Mouse (Mus musculus) adipose tissue, adult 10 weeks (tissue): ENCODE results near the gene Noto. TPM values are rescaled to one million over a fixed set of nuclear protein-coding genes. Genes with fewer than 3 reads are reported as not detected.

Source experiments
- polyA plus RNA-seq: library from polyadenylated mRNA; stranded (reverse); fragments of 350-450 nt; fragmentation: Illumina TruSeq; extraction: RNeasy Lipid Tissue Mini Kit (QIAGEN cat#74804); gene quantifications from one replicate; pipeline ENCODE4 v1.2.3, GENCODE M21; 2014; ENCODE audit warnings: low read depth, low replicate concordance

The Noto gene
- polyA plus RNA-seq = not detected

GRCm38 (mm10) chr6:85423836-85424379 lies at the start of gene Noto:
TSS of gene Noto (plus strand) at chr6:85423886.

GRCm38 (mm10) chr6:85373951-85374733 lies 49.5 kb upstream of the Noto start, which contains the start of gene Rab11fip5:
TSS of gene Rab11fip5 (minus strand) at chr6:85374634.

GRCm38 (mm10) chr6:85431842-85432431 lies 8.3 kb downstream of the Noto start, which contains the start of gene Smyd5:
TSS of gene Smyd5 (plus strand) at chr6:85431989.

GRCm38 (mm10) chr6:85450697-85451663 lies 27.3 kb downstream of the Noto start, which contains the start of gene Cct7:
TSS of gene Cct7 (plus strand) at chr6:85451514.

GRCm38 (mm10) chr6:85451664-85452410 lies 28.2 kb downstream of the Noto start, which contains the start of gene Pradc1:
TSS of gene Pradc1 (minus strand) at chr6:85451970.

Other genes with a start within 250 kb of the Noto start
- gene Emx1, start 236.4 kb upstream of the Noto start, polyA plus RNA-seq = not detected
- gene Sfxn5, start 90.5 kb upstream of the Noto start, polyA plus RNA-seq = 8.2 TPM
- 22.9 TPM for gene Rab11fip5, start 49.3 kb upstream of the Noto start, polyA plus RNA-seq
- gene Smyd5, start 8.1 kb downstream of the Noto start, polyA plus RNA-seq = 16.6 TPM
- 114 TPM for gene Cct7, start 27.6 kb downstream of the Noto start, polyA plus RNA-seq
- gene Pradc1, start 28.1 kb downstream of the Noto start, polyA plus RNA-seq = 13.2 TPM
- gene Fbxo41, start 79.1 kb downstream of the Noto start, polyA plus RNA-seq = 0.06 TPM
- not detected for gene Egr4, start 89.7 kb downstream of the Noto start, polyA plus RNA-seq
- 2.1 TPM for gene Alms1, start 163.6 kb downstream of the Noto start, polyA plus RNA-seq